Mouse (Mus musculus): ENCODE measurements at regions not wholly inside any gene's neighbourhood (a gene's known extent, or its start where the extent isn't known, plus 50 kb on each side); places are given as distances from the start of the nearest gene placed in this dataset.

- DNase-seq: no peak
These were observed 101.8 kb downstream of the Kctd12 start for GRCm38 (mm10) chr14:102880658-102881083.

GRCm38 (mm10) chr14:102878572-102878971 lies 103.9 kb downstream of the Kctd12 start:
- DNase-seq: no peak

GRCm38 (mm10) chr14:102868160-102868559 lies 114.3 kb downstream of the Kctd12 start:
- no peak for DNase-seq

GRCm38 (mm10) chr14:102867697-102868096 lies 114.7 kb downstream of the Kctd12 start:
- no peak for DNase-seq

GRCm38 (mm10) chr14:102866511-102866910 lies 115.9 kb downstream of the Kctd12 start:
- DNase-seq: no peak

- no peak for DNase-seq
These were observed 120.7 kb downstream of the Kctd12 start for GRCm38 (mm10) chr14:102861694-102862093.

GRCm38 (mm10) chr14:102859361-102859871 lies 123.0 kb downstream of the Kctd12 start:
- DNase-seq: no peak

- no peak for DNase-seq
These were observed 127.1 kb downstream of the Kctd12 start for GRCm38 (mm10) chr14:102855264-102855840.

GRCm38 (mm10) chr14:102843700-102844099 lies 138.7 kb downstream of the Kctd12 start:
- no peak for DNase-seq

GRCm38 (mm10) chr14:102837602-102838001 lies 144.8 kb downstream of the Kctd12 start:
- DNase-seq: no peak

- no peak for DNase-seq
These were observed 147.2 kb downstream of the Kctd12 start for GRCm38 (mm10) chr14:102835118-102835769.

GRCm38 (mm10) chr14:102828442-102828841 lies 154.0 kb downstream of the Kctd12 start:
- DNase-seq: no peak

GRCm38 (mm10) chr14:102827756-102828384 lies 154.6 kb downstream of the Kctd12 start:
- no peak for DNase-seq

GRCm38 (mm10) chr14:102825525-102825924 lies 156.9 kb downstream of the Kctd12 start:
- no peak for DNase-seq

- no peak for DNase-seq
These were observed 161.8 kb downstream of the Kctd12 start for GRCm38 (mm10) chr14:102820663-102821062.

GRCm38 (mm10) chr14:102811678-102812081 lies 170.8 kb downstream of the Kctd12 start:
- DNase-seq: no peak

- DNase-seq: no peak
These were observed 171.4 kb downstream of the Kctd12 start for GRCm38 (mm10) chr14:102811022-102811421.

- DNase-seq: peak; percentile 42 to 50
These were observed 172.1 kb downstream of the Kctd12 start for GRCm38 (mm10) chr14:102810121-102810921.

- peak; percentile 36 to 38 for DNase-seq
These were observed 176.2 kb downstream of the Kctd12 start for GRCm38 (mm10) chr14:102805936-102806923.

GRCm38 (mm10) chr14:102795676-102796075 lies 186.8 kb downstream of the Kctd12 start:
- DNase-seq: no peak

GRCm38 (mm10) chr14:102794898-102795297 lies 187.5 kb downstream of the Kctd12 start:
- peak in 1 of 2 experiments; percentile 2 for DNase-seq

- no peak for DNase-seq
These were observed 188.7 kb downstream of the Kctd12 start for GRCm38 (mm10) chr14:102793753-102794152.

Data from lung, adult 18-20 months (tissue).